Mouse (Mus musculus): ENCODE measurements around the gene Naa35.

DNA sequence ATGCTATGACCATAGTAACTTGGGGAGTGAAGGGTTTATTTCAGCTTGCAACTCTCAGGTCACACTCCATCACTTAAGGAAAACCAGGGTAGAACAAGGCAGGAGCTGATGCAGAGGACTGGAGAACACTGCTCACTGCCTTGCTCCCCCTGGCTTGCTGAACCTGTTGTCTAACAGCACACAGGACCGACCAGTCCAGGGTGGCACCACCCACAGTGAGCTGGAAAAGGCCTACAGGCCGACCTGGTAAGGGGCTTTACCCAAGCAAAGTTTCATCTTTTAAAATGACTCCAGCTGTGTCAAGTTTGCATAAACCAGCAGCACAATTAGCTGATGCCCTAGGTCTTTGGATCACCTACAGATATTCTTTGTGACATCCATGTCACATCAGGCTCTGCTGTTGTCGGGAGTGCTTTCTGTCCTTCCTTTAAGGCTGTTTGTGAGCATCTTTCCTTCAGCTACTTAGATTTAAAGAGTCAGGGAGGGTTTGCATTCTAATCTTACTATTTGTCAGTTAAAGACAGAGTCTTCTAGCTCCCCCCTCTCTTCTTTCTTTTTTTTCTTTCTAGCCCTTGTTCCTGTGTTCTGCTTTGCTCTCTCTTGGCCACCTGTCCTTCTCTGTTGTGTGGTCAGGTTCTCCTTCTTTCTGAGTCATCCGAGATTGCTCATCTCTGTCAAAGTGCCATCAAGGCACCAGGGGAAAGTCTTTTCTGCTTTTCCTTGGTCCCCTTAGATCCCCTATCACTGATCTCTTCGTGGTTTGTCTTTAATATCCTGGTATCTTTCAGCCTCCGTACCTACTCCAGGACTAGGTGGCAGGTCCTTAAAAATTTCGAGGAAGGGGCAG, 36.8 kb downstream of the Naa35 start:
- no peak for TF ChIP-seq CTCF (IDR thresholded peaks at IDR 0.05; ENCODE audit: low read depth)
- no peak for TF ChIP-seq EP300 (IDR thresholded peaks at IDR 0.05; ENCODE audit: low read depth)
